ENCODE assay signal across 11 mouse cellular contexts in the genomic region with DNA sequence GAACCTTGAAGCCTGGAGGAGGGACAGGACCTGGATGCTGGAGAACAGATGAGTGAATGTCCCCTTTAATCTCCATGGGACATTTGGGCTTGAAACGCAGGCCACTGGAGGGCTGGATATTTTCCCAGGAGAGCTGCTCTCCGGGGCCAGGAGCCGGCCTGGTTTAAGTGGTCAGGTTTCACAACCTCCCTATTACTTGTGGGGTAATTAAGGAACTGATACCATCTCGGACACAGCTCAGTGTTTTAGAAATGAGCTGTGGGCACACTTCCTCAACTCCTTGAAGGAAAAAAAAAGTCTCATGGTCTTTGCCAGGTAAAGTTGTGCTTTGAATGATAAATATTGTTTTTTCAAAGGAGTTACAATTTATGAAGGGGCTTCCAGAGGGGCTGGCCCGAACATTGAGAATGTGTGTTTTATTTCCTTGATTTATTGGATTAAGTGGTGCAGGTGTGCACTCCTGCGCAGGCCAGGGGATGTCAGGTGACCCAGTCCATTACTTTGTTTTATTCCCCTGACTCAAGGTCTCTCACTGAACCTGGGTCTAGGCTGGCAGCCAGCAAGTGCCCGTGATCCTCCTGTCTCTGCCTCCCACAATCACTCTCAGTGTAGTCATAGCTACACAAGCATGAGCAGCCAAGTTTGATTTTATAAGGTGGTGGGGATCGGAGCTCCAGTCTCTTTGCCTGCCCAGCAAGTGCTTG. TPM values are rescaled to one million over a fixed set of nuclear protein-coding genes. Genes with fewer than 3 reads are reported as not detected.
DNase-seq lines count a peak whose midpoint lies in the region.
"Had no signal": no experiment of that assay in that cellular context is flagged by ENCODE, and none has a peak within 500 bp of the region (broad histone marks: within the 10 kb centered on the region; RNA-seq: fewer than 3 reads in every experiment).

No protein-coding gene starts in this region.

- intact Hi-C loops in heart, postnatal 25 days (cut with DNase I), result loop anchor here (5.0 to 10.0 kb wide), 2 partner anchors 35 to 382 kb away; a partner anchor contains a TSS
- intact Hi-C loops in heart, postnatal 36 days (cut with DNase I), result loop anchor here (10.0 kb wide), 1 partner anchor 382 kb away; a partner anchor contains a TSS

- peak; percentile 90 for DNase-seq in heart, adult 11 months
- no peak for DNase-seq in heart, adult 9 months (ENCODE audit: low spot score in 2 of 2)
- peak; percentile 58 for DNase-seq in A20 (ENCODE audit: low read depth, low spot score)
- peak; percentile 50 for DNase-seq in fat pad, adult 2 months (ENCODE audit: extremely low read depth, low read depth, low spot score)
- peak; percentile 23 to 49 for DNase-seq in kidney, postnatal 4 days
- no peak for DNase-seq in cerebellum, adult 9-10 months
- DNase-seq in heart, postnatal 25 days (ENCODE audit: low spot score), result no peak
- no peak for DNase-seq in heart, postnatal 36 days
- DNase-seq: right cerebral cortex, postnatal 25 days; thymus, adult 2 months had no signal

RNA-seq across cellular contexts. Expression of a gene that starts 3.7 kb away (rescaled TPM):
- total RNA-seq in heart, postnatal 25 days (2021), result 1 to 10 TPM; 3.6 to 5.7 TPM
- total RNA-seq in heart, postnatal 36 days (2021), result 1 to 10 TPM; 4.8 to 5.1 TPM

RNA-seq across cellular contexts. Expression of a gene that starts 48.2 kb away (rescaled TPM):
- not detected for total RNA-seq in heart, postnatal 25 days (2021)
- not detected for total RNA-seq in heart, postnatal 36 days (2021)
- total RNA-seq: megakaryocyte-erythroid progenitor cell, adult 5-6 weeks had no signal

Comparison
In these comparisons a context has a peak if more than half of its experiments do, and no peak if none do; other contexts are left out.
1. DNase-seq: peak in heart, adult 11 months (single experiment), A20 (single experiment), fat pad, adult 2 months (single experiment) and kidney, postnatal 4 days (2 of 2); none in heart, adult 9 months (0 of 2), cerebellum, adult 9-10 months (single experiment), heart, postnatal 25 days (single experiment) and heart, postnatal 36 days (0 of 2).